Mouse (Mus musculus): ENCODE results near the gene Myrfl. TPM values are rescaled to one million over a fixed set of nuclear protein-coding genes. Genes with fewer than 3 reads are reported as not detected.

Gene Myrfl
- polyA plus RNA-seq (2016; fragmentation: Nextera tagmentation; extraction: Ambion mirVana) = 0.28 TPM in 2 replicates

- H3K4me2 ChIP-seq = no peak within 1 kb of the TSS; the same call in 1 of the 2 replicates
- H3K4me3 ChIP-seq = no peak within 1 kb of the TSS
- no peaks in the 10 kb centered on the region for H3K9me3 ChIP-seq (replicated peaks)
- no peaks in the 10 kb centered on the region for H3K27me3 ChIP-seq (replicated peaks)
- no peaks in the 10 kb centered on the region for H3K4me1 ChIP-seq (replicated peaks)
- no peak within 1 kb of the TSS for H3K9ac ChIP-seq
- H3K36me3 ChIP-seq = no peaks in the 10 kb centered on the region
- no peak within 1 kb of the TSS for H3K27ac ChIP-seq (ENCODE audit: poor library complexity, severe bottlenecking)
- no peak for ATAC-seq (ENCODE audit: insufficient number of reproducible peaks, low FRiP score)
- 63% methylated on average over 17 of the region's 17 CpGs for WGBS
Observed at GRCm38 (mm10) chr10:116896336-116897177, at the start of gene Myrfl. Gene Myrfl, minus strand, starts transcription at chr10:116896919.

GRCm38 (mm10) chr10:116944940-116945339, 48.2 kb upstream of the Myrfl start:
- WGBS = 34% methylated on average over 10 of the region's 10 CpGs
- no peak for ATAC-seq (ENCODE audit: insufficient number of reproducible peaks, low FRiP score)
- H3K4me1 ChIP-seq (replicated peaks) = peaks cover 28% of the 10 kb centered on the region
- peaks cover 10% of the 10 kb centered on the region for H3K36me3 ChIP-seq
- 0 out of 2 replicates have a peak overlapping the region, but pooled peaks have one; percentile 16 for H3K4me3 ChIP-seq
- peak overlapping the region; percentile 56 for H3K4me2 ChIP-seq
- H3K27me3 ChIP-seq (replicated peaks) = no peaks in the 10 kb centered on the region
- H3K9me3 ChIP-seq (replicated peaks) = peaks cover 6% of the 10 kb centered on the region; the same call in 1 of the 2 replicates
- peak overlapping the region; percentile 57; the same call in 1 of the 2 replicates for H3K9ac ChIP-seq
- peak overlapping the region; percentile 93 for H3K27ac ChIP-seq (ENCODE audit: poor library complexity, severe bottlenecking)

DNA sequence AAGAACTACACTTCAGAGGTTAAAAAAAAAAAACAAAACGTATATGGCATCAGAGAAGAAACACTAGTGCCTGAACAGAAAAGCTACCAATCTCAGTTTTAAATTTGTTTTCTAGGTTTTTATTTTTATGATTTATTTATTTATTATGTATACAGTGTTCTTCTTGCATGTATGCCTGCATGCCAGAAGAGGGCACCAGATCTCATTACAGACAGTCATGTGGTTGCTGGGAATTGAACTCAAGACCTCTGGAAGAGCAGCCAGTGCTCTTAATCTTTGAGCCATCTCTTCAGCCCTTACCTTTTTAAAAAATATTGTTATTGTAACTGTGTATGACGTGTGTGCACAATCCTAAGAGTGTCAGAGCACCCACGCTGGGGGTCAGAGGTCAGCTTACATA, 47.4 kb upstream of the Myrfl start:
- 85% methylated on average over 3 of the region's 3 CpGs for WGBS
- Histone ChIP-seq H3K9me3 (replicated peaks) (peaks cover 6% of the 10 kb centered on the region; the same call in 1 of the 2 replicates), H3K9ac (no peak overlapping the region), H3K4me2 (no peak overlapping the region), H3K36me3 (peaks cover 12% of the 10 kb centered on the region), H3K27ac (ENCODE audit: poor library complexity, severe bottlenecking) (no peak overlapping the region), H3K4me1 (replicated peaks) (peaks cover 28% of the 10 kb centered on the region), H3K4me3 (no peak overlapping the region), H3K27me3 (replicated peaks) (no peaks in the 10 kb centered on the region)
- ATAC-seq (ENCODE audit: insufficient number of reproducible peaks, low FRiP score) = no peak

GRCm38 (mm10) chr10:116943025-116943424, 46.3 kb upstream of the Myrfl start:
- Histone ChIP-seq H3K9ac (no peak overlapping the region), H3K9me3 (replicated peaks) (peaks cover 6% of the 10 kb centered on the region; the same call in 1 of the 2 replicates), H3K27ac (ENCODE audit: poor library complexity, severe bottlenecking) (no peak overlapping the region), H3K4me2 (no peak overlapping the region), H3K4me3 (no peak overlapping the region), H3K27me3 (replicated peaks) (no peaks in the 10 kb centered on the region), H3K36me3 (peaks cover 23% of the 10 kb centered on the region), H3K4me1 (replicated peaks) (peaks cover 24% of the 10 kb centered on the region)
- ATAC-seq (ENCODE audit: insufficient number of reproducible peaks, low FRiP score) = no peak
- 89% methylated on average over 6 of the region's 6 CpGs for WGBS

GRCm38 (mm10) chr10:116935028-116935427, 38.3 kb upstream of the Myrfl start:
- Histone ChIP-seq H3K4me3 (no peak overlapping the region), H3K4me1 (replicated peaks) (peaks cover 11% of the 10 kb centered on the region; the same call in 1 of the 2 replicates), H3K36me3 (peaks cover 61% of the 10 kb centered on the region), H3K27ac (ENCODE audit: poor library complexity, severe bottlenecking) (no peak overlapping the region), H3K27me3 (replicated peaks) (no peaks in the 10 kb centered on the region), H3K4me2 (no peak overlapping the region), H3K9me3 (replicated peaks) (no peaks in the 10 kb centered on the region), H3K9ac (no peak overlapping the region)
- WGBS = 86% methylated on average over 12 of the region's 12 CpGs
- no peak for ATAC-seq (ENCODE audit: insufficient number of reproducible peaks, low FRiP score)

DNA sequence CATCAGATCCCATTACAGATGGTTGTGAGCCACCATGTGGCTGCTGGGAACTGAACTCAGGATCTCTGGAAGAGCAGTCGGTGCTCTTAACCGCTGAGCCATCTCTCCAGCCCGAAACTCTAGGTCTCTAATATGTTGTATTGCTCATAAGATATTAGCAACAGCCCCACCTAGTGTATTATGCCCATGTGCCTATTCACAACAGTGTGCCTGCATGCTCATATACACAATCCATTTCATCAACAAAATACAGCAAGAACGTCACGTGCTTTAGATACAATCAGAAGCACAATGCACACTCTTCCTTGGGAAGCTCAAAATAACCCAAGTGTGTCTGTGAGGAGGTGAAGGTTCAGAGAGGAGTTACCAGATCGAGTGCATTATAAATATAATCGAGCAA, 37.1 kb upstream of the Myrfl start:
- 91% methylated on average over 7 of the region's 7 CpGs for WGBS
- Histone ChIP-seq H3K36me3 (peaks cover 57% of the 10 kb centered on the region), H3K9me3 (replicated peaks) (no peaks in the 10 kb centered on the region), H3K27me3 (replicated peaks) (no peaks in the 10 kb centered on the region), H3K4me1 (replicated peaks) (peaks cover 11% of the 10 kb centered on the region; the same call in 1 of the 2 replicates), H3K27ac (ENCODE audit: poor library complexity, severe bottlenecking) (no peak overlapping the region), H3K9ac (no peak overlapping the region), H3K4me3 (no peak overlapping the region), H3K4me2 (no peak overlapping the region)
- no peak for ATAC-seq (ENCODE audit: insufficient number of reproducible peaks, low FRiP score)

GRCm38 (mm10) chr10:116932418-116932817, 35.7 kb upstream of the Myrfl start:
- 87% methylated on average over 13 of the region's 13 CpGs for WGBS
- Histone ChIP-seq H3K27ac (ENCODE audit: poor library complexity, severe bottlenecking) (no peak overlapping the region), H3K4me2 (no peak overlapping the region), H3K4me1 (replicated peaks) (peaks cover 11% of the 10 kb centered on the region; the same call in 1 of the 2 replicates), H3K36me3 (peaks cover 52% of the 10 kb centered on the region), H3K9me3 (replicated peaks) (no peaks in the 10 kb centered on the region), H3K27me3 (replicated peaks) (no peaks in the 10 kb centered on the region), H3K9ac (no peak overlapping the region), H3K4me3 (no peak overlapping the region)
- no peak for ATAC-seq (ENCODE audit: insufficient number of reproducible peaks, low FRiP score)

DNA sequence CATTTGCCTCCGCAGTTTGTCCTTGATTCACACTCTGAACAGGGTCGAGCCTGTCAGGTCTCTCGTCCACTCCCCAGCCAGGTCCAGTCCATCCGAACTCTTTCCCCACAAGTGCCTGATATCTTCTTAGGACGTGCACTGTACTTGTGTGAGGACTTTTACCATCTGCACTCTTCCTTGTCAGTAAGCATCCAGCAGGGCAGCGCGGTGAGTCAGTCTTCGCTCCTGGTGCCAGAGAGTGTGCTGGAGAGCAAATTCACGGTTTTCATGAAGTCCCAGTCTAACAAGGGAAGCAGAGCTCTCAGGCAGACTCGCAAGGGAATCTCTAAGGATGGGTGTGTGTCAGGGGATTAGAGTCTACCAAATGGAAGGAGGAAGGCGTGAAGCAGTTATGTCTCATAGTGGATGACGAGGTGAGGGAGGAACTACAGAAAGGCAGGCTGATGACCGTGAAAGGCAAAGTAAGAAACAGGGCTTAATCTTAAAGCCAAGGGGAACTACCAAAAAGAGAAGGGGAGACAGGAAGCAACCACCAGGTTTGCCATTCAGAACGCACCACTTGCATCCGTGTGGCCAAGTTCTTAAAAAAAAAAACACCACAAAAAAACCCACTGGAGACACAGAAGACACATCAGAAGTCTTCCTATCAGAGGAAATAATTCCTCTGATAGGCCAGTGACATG, 34.9 kb upstream of the Myrfl start:
- no peaks in the 10 kb centered on the region for H3K9me3 ChIP-seq (replicated peaks)
- 71% methylated on average over 15 of the region's 15 CpGs for WGBS
- no peaks in the 10 kb centered on the region for H3K27me3 ChIP-seq (replicated peaks)
- no peak overlapping the region for H3K4me3 ChIP-seq
- peaks cover 52% of the 10 kb centered on the region for H3K36me3 ChIP-seq
- H3K9ac ChIP-seq = no peak overlapping the region
- H3K27ac ChIP-seq (ENCODE audit: poor library complexity, severe bottlenecking) = no peak overlapping the region
- ATAC-seq (ENCODE audit: insufficient number of reproducible peaks, low FRiP score) = no peak
- H3K4me1 ChIP-seq (replicated peaks) = peaks cover 11% of the 10 kb centered on the region; the same call in 1 of the 2 replicates
- no peak overlapping the region for H3K4me2 ChIP-seq

- Histone ChIP-seq H3K9ac (no peak overlapping the region), H3K36me3 (peaks cover 51% of the 10 kb centered on the region)
Observed at GRCm38 (mm10) chr10:116930936-116931335, 34.2 kb upstream of the Myrfl start.

DNA sequence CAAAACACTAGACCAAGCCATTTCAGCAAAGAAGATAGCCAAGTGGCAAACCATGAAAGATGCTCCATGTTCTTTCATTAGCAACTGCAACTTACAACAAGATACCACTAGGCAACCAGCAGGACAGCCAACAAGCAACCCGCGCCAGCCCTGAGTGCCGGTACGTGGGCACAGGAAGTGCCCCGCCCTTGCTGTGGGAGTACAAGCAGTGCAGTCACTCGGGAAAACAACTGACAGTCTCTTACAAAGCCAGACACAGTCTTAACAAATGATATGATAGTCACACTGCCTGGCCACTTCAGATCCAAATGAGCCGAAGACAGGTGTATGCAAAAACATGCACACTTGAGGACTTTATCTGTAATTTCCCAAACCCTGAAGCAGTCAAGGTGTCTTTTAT, 33.8 kb upstream of the Myrfl start:
- H3K9me3 ChIP-seq (replicated peaks) = no peaks in the 10 kb centered on the region
- H3K36me3 ChIP-seq = peaks cover 56% of the 10 kb centered on the region
- no peak for ATAC-seq (ENCODE audit: insufficient number of reproducible peaks, low FRiP score)

More at GRCm38 (mm10) chr10:116930936-116931335, 34.2 kb upstream of the Myrfl start:
- no peak for ATAC-seq (ENCODE audit: insufficient number of reproducible peaks, low FRiP score)
- WGBS = 59% methylated on average over 6 of the region's 7 CpGs
- Histone ChIP-seq H3K27me3 (replicated peaks) (no peaks in the 10 kb centered on the region), H3K9me3 (replicated peaks) (no peaks in the 10 kb centered on the region), H3K27ac (ENCODE audit: poor library complexity, severe bottlenecking) (no peak overlapping the region), H3K4me1 (replicated peaks) (peaks cover 11% of the 10 kb centered on the region; the same call in 1 of the 2 replicates), H3K4me3 (no peak overlapping the region), H3K4me2 (no peak overlapping the region)

GRCm38 (mm10) chr10:116928826-116929225, 32.1 kb upstream of the Myrfl start:
- H3K9ac ChIP-seq = no peak overlapping the region
- ATAC-seq (ENCODE audit: insufficient number of reproducible peaks, low FRiP score) = no peak
- no peaks in the 10 kb centered on the region for H3K27me3 ChIP-seq (replicated peaks)
- WGBS = 83% methylated on average over 3 of the region's 3 CpGs
- H3K4me1 ChIP-seq (replicated peaks) = peaks cover 11% of the 10 kb centered on the region; the same call in 1 of the 2 replicates
- no peak overlapping the region for H3K4me3 ChIP-seq
- H3K4me2 ChIP-seq = no peak overlapping the region
- no peaks in the 10 kb centered on the region for H3K9me3 ChIP-seq (replicated peaks)
- H3K27ac ChIP-seq (ENCODE audit: poor library complexity, severe bottlenecking) = no peak overlapping the region
- peaks cover 63% of the 10 kb centered on the region for H3K36me3 ChIP-seq

More for the DNA sequence above, 33.8 kb upstream of the Myrfl start:
- no peak overlapping the region for H3K4me2 ChIP-seq
- no peak overlapping the region for H3K9ac ChIP-seq
- 60% methylated on average over 7 of the region's 7 CpGs for WGBS
- H3K4me1 ChIP-seq (replicated peaks) = peaks cover 11% of the 10 kb centered on the region; the same call in 1 of the 2 replicates
- H3K4me3 ChIP-seq = no peak overlapping the region
- H3K27me3 ChIP-seq (replicated peaks) = no peaks in the 10 kb centered on the region
- H3K27ac ChIP-seq (ENCODE audit: poor library complexity, severe bottlenecking) = no peak overlapping the region

Data from heart, embryonic 12.5 days (tissue).